Mouse (Mus musculus) lung, postnatal 0 days (tissue): Measurements from ENCODE around the gene Stpg3.

Source experiments
- CTCF ChIP-seq: IDR thresholded peaks from 2 replicates; pipeline ENCODE4 v1.5.1; 2016; ENCODE audit warnings: antibody characterized with exemption, mild to moderate bottlenecking
- EP300 ChIP-seq: IDR thresholded peaks from 2 replicates; pipeline ENCODE4 v1.6.1; 2016; ENCODE audit warnings: antibody characterized with exemption, mild to moderate bottlenecking, control low read depth

- TF ChIP-seq CTCF: no peak
- no peak for TF ChIP-seq EP300
Measured at GRCm38 (mm10) chr2:25207593-25207992, 6.8 kb downstream of the Stpg3 start.
